Mouse (Mus musculus) right cerebral cortex, postnatal 10 days (tissue): ENCODE results near the gene D10Wsu102e.
"Not testable (repeated sequence)": the region's sequence is repeated elsewhere in the genome, so short reads cannot be mapped to it uniquely, and the experiment has no call there.

Experiments used
- DNase-seq, 2 experiments: peaks; one replicate each; pipeline ENCODE4 v3.0.0; 2021; ENCODE audit warnings: low spot score in 2 of 2

Gene D10Wsu102e

DNA sequence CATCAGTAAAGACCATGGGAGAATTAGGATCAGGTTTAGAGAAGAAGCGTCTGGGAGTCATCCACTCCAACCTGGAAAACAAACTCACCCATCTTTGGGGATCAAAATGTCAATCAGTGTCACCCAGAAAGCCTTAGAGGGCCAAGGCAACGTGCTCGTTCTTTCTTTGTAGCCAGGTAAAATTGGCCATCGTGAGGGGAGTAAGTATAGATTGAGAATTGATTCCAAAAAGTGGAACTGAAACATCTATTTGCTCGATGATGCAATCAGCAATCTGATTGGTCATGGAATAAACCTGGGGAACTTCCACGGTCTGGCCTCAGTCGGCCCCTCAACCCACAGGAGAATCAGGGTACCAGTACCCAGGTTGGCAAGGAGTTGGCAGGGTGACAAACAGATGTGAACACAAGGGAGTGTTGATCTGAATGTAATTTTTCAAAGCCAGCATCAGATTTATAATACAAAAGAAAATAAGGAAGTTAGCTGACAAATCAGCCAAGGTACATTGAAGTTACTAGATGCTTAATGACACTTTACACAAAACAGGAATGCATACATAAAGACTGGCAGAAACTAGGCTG is 25.4 kb downstream of the D10Wsu102e start:
- no peak for DNase-seq

DNA sequence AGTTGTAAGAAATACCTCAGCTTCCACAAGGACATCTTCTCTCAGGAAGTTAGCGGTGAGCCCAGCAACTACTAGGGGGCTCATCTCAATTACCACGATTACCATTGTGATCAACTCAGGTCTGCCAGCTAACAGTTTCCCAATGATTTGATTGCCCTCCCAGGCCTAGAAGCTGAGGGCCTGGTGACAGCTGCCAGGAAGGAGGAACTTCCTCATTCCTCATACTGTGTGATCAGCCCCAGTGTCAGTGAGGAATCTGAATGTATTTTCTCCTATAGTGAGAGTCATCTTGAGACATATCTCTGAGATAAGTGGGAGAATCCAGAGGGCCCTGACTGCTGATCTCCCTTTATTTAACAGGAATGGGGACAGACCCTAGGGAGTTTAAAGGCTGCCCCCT is 37.3 kb downstream of the D10Wsu102e start:
- no peak for DNase-seq

DNA sequence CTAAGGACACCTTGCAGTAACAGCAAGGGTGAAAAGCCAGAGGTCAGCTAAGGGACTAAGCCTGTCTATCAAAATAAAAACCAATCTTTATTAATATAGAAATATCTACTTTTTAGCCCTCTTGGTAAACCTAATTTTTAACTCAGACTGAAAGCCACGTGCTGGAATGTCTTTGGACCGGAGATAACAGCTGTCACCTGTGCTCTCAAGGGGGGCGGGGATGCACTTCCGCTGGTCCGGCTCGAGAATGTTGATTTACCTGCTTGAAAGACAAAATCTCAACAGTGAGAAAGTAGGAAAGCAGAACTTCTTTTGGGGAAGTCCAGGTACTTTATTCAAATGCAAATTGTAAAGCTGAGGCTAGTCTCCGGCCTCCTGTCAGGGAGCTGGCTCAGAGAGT is 40.9 kb downstream of the D10Wsu102e start:
- DNase-seq, result not testable (repeated sequence)

DNA sequence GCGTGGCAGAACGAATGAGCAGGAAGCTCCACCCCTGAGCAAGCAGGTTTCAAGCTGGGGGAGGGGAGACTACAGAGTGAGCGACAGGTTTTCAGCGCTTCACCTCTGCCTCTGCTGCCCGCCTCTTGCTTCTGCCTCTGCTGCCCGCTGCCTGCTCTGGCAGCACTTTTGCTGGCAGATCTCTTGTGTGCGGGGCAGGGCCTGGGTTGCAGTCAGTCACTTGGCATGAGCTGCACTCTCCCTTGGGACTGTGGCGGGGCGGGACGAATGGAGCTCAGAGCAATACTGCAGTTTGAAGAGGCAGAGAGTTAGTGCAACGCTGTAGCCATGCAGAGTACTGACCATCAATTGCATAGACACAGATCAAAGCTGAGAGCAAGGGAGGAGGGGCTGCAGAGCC is 45.0 kb downstream of the D10Wsu102e start:
- no peak for DNase-seq

DNA sequence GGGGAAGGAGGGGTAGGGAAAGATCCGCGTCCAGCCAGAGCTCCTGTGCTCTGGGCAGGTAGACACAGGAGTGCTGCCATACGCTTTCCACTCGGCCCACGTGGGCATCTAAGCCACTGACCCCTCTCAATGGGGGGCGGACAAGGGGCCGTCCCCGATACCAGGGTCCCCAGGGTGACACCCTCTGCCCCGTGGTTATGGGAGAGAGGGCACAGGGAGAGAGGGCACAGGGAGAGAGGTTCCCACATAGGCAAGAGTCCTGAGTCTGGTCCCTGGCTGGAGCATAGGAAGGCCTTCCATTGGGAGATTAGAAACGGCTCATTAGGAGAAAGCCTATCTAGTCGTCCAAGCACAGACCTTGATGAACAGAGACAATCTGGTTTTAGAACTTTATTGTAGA is 45.7 kb downstream of the D10Wsu102e start:
- no peak for DNase-seq

DNA sequence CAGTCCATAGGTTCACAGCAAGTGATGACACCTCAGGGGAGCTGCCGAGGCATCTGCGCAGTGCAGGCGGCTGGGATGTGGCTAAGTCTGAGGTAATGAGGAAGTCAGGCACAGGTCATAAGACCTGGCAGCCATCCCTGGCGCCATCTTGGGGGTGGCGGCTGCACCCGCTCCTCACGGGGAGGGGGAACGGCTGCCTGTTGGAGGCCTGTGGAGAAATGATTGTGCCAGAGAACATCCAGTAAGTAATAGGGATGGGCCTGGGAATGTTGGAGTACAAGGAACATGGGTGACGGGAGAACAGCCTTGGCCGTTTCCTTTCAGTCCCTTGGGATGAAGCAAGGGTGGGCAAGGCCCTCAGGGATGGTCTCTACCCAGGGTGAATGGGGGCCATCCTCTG is 47.1 kb downstream of the D10Wsu102e start:
- no peak for DNase-seq

DNA sequence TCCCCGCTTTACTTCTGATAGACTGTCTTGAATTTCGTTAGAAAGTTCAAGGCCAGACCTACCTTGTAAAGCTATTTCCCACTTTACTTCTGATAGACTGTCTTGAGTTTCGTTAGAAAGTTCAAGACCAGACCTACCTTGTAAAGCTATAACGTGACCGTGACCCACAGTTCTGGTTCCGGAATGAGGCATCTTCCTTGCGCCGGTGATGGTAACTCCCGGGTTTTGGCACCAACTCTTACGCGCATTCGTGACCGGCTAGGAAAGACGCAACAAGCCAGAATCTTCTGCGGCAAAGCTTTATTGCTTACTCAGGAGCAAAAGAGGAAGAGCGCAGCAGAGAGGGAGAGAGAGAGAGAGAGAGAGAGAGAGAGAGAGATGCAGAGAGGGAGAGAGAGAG is 58.4 kb downstream of the D10Wsu102e start:
- DNase-seq, result not testable (repeated sequence)

DNA sequence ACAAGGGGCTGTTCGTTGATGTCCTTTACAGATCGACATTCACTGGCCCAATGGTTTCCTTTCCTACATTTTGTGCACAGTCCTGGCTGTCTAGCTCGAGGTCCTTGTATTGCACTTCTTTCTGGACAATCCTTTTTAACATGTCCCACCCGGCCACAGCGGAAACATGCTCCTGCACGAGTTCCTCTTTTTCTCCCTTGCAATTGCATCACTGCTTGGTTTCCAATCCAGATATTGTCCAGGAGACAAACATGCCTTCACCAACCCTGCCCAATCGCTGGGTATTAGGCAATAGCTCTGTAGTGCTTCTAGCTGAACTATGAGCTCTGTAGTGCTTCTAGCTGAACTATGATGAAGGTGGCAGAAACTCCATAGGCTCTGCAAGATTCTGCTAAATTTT is 88.6 kb downstream of the D10Wsu102e start:
- no peak for DNase-seq

DNA sequence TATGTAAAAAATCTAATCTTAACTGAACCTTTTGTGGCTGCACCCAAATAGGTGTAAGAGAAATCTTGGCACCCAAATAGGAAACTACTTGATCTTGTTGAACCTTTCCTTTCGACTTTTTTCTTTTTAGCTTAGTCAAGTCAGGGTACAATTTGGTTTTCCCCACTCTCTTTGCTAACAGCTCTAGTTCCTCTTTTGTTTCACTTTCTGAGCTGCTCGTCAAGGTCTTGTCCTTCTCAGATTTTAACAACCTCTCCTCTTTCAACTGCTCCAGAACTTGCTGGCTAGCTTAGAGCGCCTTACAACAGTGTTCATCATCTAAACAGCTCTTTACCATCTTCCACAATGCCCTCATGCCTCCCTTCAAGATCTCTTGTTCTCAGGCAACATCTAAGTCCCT is 97.5 kb downstream of the D10Wsu102e start:
- DNase-seq, result no peak

DNA sequence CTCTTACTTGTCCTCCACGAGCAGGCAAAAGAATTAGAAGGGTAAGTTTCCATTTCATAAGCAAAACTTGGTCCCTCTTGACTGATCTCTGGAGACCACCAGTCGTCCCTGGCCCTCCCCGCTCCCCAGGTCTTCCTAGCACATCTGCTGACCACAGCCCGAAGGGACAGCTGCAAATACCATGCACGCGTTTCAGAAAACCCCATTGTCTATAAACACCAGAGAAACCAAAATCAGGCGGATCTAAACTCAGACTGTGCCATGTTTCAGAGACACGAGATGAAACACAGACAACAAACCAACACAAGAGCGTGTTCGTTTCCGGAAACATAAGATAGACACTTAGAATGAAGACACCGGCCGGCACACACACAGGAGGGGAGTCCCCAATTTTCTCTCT is 115.2 kb downstream of the D10Wsu102e start:
- DNase-seq, result no peak

DNA sequence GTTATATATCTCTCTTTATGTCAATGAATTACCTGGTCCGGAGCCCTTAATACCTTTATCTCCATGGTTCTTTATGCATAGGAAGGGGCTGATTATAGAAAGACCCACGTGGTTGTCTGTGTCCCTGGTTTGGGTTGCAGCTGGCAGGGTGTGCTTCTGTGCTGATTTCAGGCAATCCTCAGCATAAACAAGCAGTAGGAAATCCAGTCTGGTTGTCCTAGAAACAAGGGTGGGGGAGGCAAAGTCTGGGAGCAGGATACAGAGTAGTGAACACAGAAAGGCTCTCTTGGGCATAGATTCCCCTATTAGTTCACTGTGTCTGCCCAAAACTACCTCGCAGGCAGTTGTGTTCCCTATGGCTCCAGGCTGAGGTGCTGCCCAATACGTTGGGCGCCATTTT is 117.3 kb downstream of the D10Wsu102e start:
- peak; percentile 46 to 73 for DNase-seq

DNA sequence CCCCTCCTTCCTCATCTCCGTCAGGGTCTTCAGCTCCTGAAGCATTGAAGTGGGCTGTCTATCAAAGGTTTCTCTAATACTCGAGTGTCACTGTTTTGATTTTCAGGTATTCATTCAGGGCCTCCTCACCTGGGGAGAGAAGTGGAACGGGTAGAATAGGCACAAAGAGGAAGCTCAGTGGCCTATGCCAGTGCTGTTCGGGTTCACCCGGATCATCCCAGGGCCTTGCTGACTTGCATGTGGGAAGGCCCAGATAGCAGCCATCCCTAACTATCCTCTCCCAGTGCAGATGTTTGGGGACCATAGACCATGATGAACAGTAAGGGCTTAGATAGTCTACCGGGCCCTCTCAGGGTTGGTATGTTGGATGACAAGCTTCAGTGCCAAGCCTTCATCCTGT is 130.5 kb downstream of the D10Wsu102e start:
- peak in 1 of 2 experiments; percentile 3 for DNase-seq

DNA sequence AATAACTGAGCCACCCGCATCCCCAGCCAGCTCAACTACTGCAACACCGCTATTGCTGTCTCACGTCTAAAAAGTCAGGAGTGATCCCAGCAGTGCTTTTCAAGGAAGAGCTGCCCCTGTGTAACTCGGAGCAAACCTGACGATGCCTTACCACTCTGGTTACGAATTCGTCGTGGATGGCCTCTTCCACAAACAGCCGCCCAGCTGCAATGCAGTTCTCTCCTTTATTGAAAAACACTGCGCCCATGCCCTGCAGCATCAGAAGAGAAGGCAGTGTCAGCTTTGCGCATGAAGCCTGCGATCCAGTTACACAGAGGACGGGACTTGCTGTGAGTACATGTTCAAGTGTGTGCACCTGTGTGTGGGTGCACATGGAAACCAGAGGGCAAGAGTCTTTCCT is 137.3 kb downstream of the D10Wsu102e start:
- DNase-seq, result no peak

DNA sequence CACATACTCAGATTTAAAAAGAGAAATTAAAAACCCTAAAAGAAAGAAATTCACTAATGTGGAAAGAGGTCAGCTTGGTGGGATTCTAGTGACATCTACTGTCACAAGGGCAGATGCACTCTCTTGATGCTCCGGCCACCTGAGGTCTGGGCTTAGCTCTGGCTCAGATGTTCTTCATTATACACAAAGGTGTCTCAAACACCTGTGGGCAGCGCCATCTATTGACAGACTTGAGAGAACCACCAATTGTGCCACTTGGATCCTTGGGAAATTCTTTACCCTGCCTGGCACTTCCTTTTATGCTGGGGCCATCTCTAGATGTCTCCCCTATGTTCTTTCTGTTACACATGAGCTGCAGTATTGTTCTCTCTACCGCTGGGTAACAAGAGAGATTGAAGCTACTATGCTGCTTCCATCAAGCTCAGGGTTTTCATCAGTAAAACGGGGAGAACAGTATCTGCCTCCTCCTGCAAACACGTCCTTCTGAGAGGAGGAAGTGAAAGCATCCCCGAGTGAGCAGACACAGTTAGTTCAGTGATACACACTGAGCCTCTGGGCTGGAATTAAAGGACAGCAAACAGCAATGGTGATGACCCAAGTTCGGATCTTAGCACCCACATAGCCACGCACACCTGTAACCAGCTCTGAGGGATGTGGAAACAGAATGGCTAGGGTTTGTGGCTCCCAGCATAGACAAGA is 149.1 kb downstream of the D10Wsu102e start:
- DNase-seq, result peak in 1 of 2 experiments; percentile 39

DNA sequence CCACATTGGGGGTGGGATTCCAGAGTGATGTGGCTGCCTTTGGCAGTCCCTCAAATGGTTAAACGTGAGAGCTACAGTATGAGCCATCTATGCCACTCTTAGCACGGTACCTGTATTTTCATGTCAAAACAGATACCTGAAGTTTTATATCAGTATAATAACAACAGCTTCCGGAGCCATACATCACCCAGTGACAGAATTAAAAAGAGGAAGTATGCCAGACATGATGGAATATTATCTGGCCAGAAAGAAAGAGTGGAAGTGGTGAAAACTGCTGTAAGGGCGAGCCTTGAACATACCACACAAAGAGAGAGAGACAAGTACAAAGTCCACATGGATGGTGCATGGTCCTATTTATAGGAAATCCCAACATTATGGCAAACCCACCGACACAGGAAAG is 151.3 kb downstream of the D10Wsu102e start:
- DNase-seq, result no peak

DNA sequence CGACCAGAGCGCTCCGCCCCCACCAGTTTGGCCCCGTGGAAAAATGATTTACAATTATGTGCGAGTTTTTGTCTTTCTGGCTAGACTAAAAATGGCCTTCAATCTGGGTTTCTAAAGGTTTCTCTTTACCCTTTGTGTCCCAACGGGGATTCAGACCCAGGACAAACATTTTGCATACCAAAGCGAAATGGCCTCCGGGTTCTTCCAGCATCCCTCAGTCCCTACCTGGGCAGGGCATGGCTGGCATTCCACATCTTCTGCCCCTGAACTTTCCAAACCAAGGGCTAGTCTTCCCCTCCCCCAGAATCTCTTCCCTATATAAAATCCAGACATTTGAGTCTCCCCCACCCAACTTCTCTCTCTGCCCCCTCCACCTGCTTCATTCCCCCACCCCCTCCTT is 153.7 kb downstream of the D10Wsu102e start:
- DNase-seq, result no peak

DNA sequence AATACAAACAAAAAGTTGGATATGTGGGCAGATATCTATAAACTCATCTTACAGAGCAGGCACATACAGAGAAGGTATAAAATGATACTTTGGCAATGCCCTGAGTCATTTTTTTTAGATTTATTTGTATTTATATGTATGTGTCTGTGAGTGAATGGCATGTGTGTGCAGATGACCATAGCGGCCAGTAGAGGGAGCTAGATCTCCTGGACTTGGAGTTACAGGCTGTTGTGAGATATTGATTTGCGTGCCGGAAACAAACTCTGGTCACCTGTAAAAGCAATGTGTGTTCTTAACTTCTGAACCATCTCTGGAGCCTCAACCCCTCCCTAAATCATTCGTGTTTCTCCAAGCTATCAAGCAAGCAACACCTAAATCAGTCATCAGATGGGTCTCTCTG is 161.0 kb downstream of the D10Wsu102e start:
- DNase-seq, result no peak

DNA sequence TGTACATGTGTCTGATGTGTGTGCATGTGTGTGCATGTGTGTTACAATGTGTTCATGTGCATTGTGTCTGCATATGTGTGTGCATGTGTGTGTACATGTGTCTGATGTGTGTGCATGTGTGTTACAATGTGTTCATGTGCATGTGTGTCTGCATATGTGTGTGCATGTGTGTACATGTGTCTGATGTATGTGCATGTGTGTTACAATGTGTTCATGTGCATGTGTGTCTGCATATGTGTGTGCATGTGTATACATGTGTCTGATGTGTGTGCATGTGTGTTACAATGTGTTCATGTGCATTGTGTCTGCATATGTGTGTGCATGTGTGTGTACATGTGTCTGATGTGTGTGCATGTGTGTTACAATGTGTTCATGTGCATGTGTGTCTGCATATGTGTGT is 164.2 kb downstream of the D10Wsu102e start:
- not testable (repeated sequence) for DNase-seq

DNA sequence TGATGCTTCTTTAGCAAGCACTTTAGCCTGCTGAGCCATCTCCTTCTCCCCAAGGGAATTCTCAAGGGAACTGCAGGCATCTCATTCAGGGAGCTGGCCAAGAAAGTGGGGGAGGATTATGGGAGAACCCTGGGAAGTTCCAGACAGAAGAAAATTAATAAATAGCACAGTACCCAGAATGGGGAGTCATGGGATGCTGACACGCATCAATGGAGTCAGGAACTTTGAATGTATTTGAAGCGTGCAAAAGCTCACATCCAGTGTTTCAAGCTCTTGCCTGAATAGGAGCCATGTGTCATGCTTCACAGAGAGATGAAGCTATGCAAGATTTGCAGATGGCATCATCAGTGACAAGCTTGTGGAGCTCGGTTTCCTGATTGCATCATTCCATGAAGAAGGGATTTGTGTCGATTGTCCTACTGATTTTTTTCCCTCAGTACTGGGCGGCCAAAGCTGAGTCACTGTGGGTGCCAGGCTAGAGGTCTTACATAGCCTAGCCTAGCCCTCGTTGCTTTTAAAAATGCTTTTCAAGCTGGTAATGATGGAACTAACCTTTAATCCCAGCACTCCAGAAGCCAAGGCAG is 170.5 kb downstream of the D10Wsu102e start:
- no peak for DNase-seq

DNA sequence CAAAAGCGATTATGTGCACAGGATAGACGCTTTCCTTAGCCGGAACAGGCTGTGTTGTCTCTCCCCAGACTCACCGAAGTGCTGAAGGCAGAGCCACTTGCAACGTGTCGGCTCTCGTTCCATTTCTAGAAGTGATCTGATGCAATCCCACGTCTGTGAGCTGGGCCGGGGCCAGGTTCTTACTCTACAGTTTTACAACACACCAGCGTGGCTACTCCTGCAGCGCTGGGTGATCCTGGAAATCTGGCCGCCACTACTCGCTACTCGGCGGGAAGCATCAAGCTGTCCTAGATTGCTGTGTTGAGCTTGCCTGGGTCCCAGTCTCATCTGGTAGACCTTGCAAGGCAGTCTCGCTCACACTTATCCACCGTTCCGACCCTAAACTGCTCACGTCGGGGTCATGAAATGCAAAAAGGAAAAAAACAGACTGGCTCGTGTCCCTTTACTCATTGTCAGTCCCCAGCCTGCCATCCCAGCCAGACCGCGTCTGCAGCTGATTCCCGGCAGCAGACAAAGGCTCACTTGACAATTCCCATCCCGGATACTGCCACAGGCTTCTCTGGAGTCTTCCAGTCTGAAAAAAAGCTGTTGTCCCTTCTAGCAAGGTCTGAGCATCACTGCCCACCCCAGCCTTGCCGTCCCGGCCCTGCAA is 173.4 kb downstream of the D10Wsu102e start:
- peak; percentile 82 to 87 for DNase-seq

DNA sequence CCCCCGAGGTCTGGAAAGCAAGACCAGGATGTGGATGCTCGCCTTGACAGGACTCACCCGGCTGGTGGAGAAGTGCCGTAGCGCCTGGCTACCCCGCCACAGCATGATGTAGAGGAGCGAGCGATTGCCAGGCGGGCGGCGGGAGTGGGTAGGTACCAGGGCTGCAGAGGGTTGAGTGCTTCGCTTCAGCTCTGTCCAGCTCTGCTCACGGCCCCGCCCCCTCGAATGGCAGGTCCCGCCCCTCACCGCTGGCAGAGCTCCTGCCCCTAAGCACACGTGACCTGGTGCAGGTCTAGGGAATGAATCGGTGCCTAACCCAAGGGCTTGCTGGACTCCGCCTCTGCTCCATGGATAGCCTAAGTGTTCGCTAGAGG is 173.9 kb downstream of the D10Wsu102e start, which contains the start of gene Aldh1l2:
Gene Aldh1l2 (minus strand): TSS at position 231 of the 374 bp plus-strand sequence.
- peak; percentile 75 for DNase-seq

DNA sequence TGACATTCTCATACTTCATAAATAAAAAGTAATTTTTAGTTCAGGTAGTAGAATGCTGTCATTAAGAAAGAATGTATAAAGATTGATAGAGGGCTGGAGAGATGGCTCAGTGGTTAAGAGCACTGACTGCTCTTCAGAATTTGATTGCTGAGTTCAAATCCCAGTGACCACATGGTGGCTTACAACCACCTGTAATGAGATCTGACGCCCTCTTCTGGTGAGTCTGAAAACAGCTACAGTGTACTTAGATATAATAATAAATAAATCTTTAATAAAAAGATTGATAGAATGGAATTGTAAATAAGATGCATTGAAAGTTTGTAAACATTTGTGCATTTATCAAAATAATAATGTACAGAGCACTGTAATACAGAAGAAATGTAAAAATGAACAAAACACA is 176.4 kb downstream of the D10Wsu102e start:
- no peak for DNase-seq
